Mouse (Mus musculus): ENCODE measurements around the gene Arap1.

Arap1 gene

DNA sequence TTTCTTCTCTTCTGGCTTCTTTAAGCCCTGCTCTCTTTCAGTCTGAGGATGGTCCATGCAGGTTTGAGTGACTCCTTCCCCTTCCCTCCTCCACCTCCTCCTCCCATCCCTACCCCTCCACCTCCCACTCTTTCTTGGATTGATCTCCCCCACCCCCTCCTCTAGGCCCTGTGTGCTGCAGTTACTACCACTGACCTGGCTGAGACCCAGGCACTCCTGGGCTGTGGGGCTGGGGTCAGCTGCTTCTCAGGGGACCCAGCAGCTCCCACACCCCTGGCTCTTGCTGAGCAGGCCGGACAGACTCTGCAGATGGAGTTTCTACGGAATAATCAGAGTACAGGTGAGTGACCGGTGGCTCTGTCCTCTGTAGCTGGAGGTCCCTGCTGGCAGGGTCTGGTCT lies 46.7 kb downstream of the Arap1 start:
- no peak for DNase-seq (ENCODE audit: low spot score in 2 of 2)

DNA sequence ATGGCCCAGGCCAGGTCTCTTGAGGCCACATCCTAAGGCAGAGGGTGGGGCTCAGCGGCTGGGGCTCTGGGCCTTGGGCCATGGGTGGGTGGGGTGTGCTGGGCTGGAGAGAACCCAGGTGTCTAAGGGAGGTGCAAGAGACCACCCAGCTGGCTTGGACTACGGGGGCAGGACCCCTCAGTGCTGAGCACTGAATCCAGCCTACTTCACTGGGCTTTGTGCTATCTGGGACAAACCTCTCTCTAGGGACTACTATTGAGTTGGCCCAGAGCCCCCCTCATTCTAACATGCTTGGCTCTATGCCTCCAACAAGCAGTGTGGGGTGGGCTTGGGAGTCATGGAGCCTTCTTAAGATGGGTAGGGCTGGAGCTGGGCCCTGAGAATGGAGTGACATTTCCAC lies 47.6 kb downstream of the Arap1 start:
- DNase-seq (ENCODE audit: low spot score in 2 of 2): no peak

DNA sequence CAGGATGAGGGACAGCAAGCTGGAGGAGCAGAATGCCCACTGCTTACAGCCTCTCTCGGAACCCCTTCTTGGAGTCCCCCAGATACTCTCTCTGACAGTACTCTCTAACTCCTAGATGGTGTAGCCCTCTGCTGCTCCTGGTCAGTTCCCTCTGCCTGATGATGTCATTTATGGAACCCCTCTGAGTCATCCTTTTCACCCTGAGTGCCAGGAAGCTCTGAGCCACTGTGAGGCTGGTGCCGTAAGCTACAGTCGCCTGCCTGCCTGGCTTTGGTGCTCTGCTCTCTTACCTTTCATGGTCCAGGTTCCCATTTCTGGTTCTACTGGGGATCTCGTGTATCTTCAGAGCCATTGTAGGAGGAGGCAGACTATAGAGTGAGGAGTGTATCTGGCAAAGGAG lies 49.3 kb downstream of the Arap1 start:
- DNase-seq (ENCODE audit: low spot score in 2 of 2): no peak

DNA sequence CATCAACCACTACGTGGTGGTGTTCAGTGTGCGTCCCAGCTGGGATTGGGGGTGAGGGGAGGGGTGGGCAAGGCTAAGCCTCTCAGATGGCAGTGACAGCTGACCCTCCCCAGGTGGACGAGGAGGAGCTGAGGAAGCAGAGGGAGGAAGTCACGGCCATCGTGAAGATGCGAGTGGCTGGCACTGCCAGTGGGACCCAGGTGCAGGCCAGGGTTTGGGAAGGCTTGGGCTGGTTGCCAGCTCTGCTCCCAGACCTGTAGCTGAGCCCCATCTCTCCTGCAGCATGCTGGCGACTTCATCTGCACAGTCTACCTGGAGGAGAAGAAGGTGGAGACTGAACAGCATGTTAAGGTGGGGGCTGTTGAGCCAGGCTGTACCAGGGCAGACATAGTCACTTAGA lies 53.6 kb downstream of the Arap1 start:
- DNase-seq (ENCODE audit: low spot score in 2 of 2): no peak

DNA sequence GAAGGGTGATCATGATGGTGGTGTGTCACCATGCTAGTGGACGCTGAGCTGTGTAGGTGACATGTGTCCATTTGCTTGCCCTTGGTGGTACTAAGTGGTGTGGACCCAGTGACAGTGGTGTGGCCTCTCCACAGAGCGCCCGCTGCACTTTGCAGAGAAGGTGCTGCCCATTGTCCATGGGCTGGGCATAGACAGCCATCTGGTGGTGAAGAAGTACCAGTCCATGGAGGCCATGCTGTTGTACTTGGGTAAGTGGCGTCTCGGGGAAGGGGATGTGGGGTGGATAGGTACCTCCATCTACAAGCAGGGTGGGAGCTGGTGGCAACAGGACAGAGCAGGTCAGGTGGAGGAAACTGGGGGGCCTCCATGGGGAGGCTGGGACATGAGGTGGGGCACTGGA lies 56.0 kb downstream of the Arap1 start:
- no peak for DNase-seq (ENCODE audit: low spot score in 2 of 2)

DNA sequence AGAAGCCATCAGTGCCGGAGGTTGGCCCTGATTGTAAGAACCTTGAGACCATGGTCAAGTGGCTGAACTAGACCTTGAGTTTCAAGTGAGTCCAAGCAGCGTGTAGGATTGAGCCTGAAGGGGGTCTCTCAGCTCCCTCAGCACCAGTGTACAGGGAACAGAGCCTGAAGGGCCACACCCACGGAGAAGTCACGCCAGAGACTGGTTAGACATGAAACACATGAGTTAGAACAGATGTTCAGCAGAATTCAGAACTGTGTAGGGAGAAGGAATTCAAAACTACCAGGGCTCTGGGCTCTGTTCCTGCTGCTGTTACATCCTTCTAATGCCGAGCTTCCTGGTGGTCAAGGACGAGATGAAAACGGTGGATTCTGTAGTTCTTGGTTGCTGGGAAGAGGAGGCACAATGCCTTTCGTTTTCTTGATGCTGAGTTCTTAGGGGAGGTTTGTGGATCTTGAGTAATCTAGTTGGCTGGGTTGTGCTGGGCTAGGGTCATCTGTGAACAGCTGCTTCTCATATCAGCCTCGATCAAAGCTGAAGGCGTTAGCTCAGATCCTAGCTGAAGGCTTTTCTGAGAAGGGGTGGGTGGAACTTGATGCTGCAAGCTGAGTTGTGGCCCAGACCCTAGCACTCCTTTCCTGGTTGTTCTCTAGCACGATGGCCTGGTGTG lies 62.5 kb downstream of the Arap1 start, which contains the start of gene Gm45837:
TSS of gene Gm45837 (plus strand) at position 620 of the 670 bp plus-strand sequence.
- DNase-seq (ENCODE audit: low spot score in 2 of 2): no peak

DNA sequence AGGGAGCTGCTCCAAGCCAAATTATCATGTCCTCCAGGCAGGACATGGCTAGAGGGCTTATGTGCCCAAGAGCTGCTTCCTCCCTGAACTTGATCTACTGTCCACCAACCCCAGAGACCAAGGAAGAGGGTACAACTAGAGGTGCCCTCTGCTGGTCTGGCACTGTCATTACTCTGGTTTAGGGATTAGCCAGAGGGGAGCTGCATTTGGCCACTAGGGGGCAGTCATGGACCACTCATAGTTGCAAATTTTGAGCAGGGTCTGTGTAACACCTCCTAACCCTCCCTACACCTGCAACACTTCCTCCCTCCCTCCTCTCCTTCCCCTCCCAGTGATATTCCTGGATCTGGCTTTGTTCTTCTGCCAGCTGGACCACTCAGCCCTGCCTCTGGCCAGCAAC lies 64.9 kb downstream of the Arap1 start:
- peak; percentile 77 to 87 for DNase-seq (ENCODE audit: low spot score in 2 of 2)

DNA sequence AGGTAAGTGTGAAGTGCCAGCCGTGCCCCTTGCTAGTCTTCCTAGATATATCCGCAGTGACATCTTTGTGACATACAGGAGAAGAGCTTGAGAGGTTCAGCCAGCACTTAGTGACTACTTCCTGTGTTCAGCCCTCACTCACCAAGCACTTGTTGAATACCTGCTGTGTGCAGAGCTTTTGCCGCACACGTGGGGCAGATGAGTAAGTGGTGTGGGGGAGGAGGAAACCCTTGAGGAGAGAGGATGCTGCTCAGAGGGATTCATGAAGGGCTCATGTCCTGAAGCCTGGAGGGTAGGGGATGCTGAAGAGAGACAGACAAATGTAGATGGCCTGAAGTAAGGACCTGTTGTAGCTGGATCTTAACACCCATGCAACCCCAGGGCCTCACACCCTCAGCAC lies 66.3 kb downstream of the Arap1 start:
- no peak for DNase-seq (ENCODE audit: low spot score in 2 of 2)

DNA sequence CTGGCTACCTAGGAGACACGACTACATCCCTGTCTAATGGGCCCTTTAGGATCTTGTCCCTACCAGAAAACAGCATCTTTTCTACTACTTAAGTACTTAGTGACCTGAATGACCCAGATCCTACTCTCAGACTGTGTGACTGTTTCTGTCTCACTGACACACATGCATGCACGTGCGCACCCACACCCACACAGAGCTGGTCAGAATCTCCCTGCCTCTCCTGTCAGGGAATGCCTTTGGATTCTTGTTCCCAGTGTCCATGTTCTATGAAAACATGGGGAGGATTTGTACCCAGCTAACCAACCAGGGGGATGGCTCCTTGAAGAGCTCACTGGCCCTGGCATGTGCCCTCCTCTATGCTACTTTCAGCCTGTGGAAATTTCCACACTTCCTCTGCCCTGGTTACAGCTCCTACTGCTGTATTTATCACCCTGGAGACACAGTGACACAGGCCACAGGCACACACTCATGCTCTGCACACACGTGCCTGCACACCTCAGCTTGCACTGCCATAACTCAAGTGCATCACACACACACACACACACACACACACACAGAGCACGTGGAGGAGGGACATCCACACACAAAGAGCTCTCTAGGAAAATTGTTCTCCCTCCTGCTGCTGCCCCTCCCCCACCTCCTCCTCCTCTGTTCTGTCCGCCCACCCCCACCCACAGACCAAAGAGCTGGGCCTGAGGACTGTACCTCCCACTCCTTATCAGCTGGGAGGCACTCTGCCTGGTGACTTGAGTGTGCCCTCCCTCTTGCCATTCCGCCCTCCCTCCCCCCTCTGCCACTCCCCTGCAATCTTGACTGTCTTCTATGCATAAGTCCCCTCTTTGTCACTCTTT lies 67.0 kb downstream of the Arap1 start:
- no peak for DNase-seq (ENCODE audit: low spot score in 2 of 2)

DNA sequence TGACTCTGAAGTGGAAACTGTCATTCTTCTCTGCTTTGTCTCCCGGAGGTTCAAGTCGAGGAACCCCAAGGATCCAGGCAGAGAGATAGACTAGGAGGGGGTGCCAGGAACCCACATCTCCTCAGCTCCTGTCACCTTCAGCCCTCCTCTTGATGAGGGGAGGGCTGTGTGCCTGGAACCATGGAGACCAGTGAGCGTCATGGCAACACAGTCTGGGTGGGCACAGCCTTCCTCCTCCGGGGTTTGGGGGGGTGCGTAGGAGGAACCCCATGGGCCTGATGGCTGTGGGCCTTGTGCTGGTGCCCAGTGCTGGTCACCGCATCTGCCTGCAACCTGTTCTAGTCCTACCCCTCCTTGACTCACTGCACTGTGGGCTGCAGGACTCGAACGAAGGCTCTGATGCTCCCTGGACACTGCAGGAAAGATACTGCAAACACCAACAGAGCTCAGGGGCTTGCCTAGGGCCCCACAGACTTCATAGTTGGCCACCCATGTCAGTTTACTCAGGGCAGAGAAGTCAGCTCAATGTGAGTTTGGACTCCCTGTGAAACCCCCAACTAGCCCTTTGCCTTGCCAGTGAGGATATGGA lies 67.7 kb downstream of the Arap1 start:
- DNase-seq (ENCODE audit: low spot score in 2 of 2): no peak

DNA sequence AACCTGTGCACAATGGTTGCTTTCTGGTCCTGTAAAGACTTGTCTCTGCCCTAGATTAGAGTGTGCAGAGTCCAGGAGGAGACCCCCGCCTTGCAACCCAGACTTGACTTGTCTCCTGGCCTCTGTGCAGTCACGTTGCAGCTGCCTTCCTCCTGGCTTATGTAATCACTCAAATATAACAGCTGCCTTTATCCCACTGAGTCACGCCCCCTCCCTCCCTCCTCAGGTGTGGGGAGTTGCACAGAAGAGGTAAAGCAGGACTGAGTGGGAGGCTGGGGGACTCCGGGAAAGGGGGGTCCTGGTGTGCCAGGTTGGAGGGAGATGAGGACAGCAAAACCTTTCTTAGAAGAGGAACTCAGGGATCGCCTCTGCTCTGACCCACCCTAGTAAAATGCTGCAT lies 68.5 kb downstream of the Arap1 start:
- no peak for DNase-seq (ENCODE audit: low spot score in 2 of 2)

DNA sequence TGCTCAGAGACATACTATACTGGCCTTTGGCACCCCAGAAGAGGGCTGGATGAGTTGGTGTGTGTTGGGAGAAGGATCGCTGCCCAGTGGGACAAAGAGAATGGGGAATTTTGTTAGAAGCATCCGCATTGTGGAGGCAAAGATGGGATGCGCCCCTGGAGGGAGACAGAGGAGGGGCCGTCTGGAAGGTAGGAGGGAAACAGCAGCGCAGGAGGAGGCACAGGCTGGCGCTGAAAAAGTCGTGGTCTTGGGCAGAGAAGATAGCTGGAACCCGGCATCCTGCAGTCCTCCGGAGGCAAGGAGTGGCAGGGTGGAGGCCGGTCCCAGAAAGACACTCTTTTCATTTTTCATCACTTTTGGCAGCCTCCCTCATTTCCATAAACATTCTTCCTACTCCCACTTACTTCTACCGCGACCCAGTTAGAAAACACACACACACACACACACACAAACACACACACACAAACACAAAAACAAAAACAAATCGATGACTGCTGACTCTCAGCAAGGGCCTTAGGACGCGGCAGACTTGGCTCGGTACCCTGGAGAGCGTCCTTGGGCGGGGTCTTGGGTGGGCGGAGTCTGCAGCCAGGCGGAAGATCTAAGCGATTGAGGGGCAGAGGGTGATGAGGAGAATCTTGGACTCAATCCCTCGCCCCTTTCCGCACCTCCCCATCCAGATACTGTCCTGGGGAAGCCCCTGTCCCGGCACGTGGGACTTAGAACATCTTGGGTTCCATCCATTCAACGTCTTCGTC lies 71.3 kb downstream of the Arap1 start:
- no peak for DNase-seq (ENCODE audit: low spot score in 2 of 2)

DNA sequence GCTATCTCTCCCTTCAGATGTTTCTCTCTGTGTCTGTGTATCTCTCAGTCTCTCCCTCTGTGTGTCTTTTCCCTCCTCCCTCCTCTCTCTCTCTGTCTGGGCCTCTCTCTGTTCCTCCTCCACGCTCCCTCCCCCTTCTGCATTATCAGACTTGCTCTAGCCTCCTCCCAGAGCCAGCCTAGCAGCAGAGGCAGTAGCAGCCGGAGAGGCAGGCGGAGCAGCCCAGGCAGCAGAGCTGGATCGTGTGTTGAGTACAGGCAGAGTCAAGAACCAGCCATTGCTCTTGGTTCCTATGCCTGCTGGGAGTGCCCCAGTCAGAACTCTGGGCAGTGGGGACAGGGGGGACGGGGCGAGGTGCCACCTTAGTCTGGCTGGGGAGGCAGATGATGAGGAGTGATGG lies 73.7 kb downstream of the Arap1 start, which contains the start of gene Pde2a:
TSS of gene Pde2a (plus strand) at position 163 of the 400 bp plus-strand sequence.
- peak; percentile 64 to 74 for DNase-seq (ENCODE audit: low spot score in 2 of 2)

DNA sequence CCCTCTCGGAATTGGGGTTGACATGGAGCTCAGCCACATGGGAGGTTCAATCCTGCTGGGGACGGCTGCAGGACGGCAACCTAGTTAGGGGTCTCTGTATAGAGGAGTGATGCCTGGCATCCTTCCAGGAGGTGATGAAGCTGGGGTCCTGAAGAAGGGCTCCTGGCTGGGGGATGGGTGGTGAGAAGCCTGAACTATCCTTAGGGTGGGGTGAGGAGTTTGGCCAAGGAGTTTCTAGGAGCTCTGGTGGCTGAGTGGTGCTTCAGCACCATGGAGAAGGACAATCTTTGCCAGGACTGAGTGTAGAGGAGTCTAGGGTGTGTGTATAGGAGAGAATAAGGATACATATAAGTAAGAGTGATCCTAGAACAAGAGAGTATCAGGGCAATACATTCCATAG lies 74.2 kb downstream of the Arap1 start:
- DNase-seq (ENCODE audit: low spot score in 2 of 2): no peak

DNA sequence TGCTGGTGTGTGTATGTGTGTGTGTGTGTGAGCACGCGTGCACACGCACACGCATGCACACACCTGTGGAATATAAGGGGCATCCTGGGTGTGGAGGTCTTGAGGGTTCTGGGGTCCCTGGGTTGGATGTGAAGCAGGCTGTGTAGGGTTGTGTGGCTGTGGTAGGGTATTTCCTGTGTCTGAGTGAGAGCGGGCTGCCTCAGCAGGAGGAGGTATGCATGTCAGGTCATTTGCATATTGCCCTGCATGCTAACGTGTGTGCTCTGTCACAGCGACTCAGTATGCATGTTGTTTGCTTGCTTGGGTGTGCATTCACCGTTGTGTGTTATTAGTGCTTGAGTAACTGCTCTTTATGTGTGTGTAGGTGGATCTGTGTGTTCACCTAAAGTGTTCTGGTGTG lies 74.8 kb downstream of the Arap1 start:
- no peak for DNase-seq (ENCODE audit: low spot score in 2 of 2)

DNA sequence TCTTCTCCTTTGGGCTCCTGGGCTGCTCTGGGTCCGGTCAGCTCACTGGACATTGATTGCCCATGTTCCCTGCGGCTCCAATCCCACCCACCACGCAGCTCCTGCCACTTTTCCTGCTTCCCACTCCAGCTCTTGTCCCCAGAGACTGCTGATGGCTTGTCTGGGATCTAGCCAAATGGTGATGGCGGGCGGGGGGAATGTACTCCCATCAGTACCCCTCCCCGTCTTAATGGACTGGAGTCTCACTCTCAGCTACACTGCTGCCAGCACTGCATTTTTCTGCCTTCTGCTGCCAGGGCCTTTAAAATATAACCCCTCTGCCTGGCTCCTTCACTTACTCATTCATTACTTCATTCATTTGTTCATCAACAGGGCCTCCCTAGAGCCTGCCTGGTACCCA lies 76.1 kb downstream of the Arap1 start:
- no peak for DNase-seq (ENCODE audit: low spot score in 2 of 2)

DNA sequence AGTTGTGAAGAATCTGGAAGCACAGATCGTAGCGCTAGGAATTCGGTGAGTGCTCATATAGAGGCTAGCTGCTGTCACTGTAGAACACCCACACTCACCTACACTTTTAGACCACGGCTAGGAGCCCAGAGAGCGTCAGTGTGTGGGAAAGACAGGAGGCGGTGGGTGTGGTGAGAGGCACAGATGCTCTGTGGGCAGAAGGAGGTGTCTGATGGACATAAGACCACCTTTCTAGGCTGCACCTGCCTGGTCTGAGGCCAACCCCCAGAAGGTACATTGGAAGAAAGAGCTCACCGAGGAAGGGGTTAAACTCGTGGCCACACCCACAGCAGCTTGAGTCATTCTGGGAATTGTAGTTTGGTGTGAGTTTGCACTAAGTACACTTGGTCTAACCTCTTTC lies 78.8 kb downstream of the Arap1 start:
- peak in 1 of 2 experiments; percentile 42 for DNase-seq (ENCODE audit: low spot score in 2 of 2)

DNA sequence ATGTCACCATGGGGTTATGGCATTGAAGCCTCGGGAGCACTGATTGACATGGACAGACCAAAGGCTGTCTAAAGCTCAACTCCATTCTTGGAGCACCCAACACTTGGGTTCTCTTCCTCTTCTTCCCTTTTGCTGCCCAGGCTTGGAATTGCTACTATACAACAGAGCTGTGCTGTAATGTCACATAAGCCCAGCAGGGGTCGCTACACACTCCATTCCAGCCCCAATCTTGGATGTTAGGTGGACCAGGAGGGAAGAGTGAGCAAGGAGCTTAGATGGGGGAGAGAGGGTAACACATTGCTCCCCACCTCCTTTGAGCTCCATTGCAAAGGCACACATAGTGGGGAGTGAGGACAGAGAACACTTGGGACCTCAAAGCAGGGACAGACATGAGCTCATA lies 79.9 kb downstream of the Arap1 start:
- peak in 1 of 2 experiments; percentile 51 for DNase-seq (ENCODE audit: low spot score in 2 of 2)

DNA sequence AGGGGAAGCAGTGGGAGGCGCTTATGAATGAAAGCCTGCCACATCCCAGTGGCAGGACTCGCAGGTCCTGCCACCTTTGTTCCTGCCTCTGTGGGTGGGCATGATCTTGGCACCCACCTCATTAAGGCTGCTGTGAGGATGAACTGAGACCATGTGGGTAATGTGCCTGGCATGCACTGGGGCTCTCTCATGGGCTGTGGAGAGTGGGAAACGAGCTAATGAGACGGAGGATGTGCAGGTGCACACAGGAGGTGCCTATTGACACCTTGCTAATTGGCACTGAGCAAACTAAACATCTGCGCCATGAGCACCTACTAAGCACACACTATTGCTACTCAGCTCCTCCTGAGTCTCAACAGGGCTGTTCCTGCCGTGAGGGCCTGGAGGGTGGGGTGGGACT lies 87.2 kb downstream of the Arap1 start:
- no peak for DNase-seq (ENCODE audit: low spot score in 2 of 2)

DNA sequence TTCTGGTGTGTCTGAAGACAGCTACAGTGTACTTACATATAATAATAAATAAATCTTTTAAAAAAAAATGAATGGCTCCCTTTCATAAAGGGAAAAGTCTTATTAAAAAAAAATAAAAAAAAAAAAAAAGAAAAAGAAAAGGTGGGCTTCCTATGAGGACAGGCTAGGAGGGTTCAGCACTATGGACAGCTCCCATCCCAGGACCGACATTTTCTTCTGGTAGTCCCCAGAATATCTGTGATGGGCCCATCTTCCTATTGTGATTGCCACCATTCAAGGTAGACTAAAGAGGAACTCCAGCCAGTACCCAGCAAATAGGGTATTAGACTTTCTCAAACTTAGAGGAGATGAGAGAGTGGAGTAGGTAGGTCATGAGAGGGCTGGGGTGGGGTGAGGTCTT lies 90.0 kb downstream of the Arap1 start:
- no peak for DNase-seq (ENCODE audit: low spot score in 2 of 2)

DNA sequence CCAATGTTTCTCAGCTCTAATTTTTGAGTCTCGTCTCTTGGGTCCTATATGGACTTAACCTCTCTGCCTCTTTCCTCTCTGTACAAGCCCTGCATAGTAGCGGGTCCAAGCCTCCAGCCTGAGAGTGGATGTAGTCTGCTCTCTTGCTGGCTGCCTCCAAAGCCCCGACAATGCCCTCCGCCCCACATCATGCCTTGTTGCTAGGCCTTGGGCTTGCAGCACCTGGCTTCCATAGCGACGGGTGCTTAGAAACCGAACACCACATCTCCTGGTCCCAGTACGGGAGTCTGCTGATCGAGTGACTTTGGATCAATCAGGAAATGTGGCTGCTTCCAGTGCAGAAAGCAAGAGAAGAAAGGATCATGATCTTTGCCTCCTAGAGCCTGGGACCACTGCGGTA lies 95.2 kb downstream of the Arap1 start:
- no peak for DNase-seq (ENCODE audit: low spot score in 2 of 2)

DNA sequence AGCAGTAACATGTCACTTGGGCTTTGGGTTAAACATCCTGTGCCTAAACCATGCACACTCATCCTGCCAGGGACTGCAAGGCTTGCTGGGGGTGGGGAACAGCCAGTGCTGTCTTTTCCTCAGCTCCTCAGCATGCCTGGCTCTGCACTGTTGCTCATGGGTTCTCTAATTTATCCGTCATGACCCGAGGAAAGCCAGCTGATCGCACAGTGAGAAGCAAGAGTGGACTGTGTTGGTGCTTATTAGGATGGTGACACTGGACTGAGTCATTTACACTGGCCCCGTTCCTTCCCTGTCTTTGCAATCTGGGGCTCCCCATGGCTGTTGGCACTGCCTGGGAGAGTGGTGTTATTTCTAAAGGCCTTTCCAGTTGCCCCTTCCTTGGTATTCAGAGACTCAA lies 96.3 kb downstream of the Arap1 start:
- no peak for DNase-seq (ENCODE audit: low spot score in 2 of 2)

Data from frontal cortex, postnatal 14 days (tissue).